Mouse (Mus musculus) urinary bladder, postnatal 14 days (tissue): ENCODE data around the gene Sh3kbp1.

ENCODE experiments used
- DNase-seq: peaks from one replicate; pipeline ENCODE4 v3.0.0; 2021; ENCODE audit warnings: low spot score

Gene Sh3kbp1

DNA sequence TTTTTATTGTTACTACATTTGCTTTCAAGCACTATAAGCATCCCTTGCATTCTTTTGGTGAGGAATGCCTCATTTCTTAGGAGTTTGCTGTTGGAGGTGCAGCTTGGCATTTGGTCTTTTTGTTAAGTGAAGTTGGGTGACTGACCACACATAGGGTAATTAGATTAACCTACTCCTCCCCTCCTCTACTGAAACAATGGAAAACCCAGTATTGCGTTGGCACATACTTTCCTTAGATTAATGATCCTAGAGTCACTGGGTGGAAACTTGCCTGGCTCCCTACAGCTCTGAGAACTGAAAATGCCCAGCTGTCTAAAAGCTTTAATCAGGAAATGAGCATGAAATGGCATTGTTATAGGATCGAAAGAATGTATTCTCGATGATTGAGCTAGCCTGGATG is 117.5 kb downstream of the Sh3kbp1 start:
- DNase-seq, result no peak

DNA sequence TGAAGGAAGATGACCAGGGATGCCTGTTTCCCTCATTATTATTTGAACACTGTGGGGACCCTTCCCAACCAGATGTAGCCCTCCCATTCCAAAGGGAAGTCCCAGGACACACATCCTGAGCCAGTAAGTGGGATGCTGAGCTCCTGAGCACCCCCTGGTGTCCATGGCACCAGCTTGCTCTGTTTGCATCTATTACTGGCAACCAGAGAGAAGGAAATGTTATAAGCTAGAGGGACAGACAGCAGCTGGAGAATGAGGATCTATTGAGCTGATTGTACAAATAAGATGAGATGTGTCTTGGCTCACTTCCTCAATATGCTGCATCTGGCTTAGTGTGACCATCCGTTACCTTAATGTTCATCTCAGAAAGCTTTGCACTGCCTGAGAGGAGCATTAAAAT is 124.8 kb downstream of the Sh3kbp1 start:
- DNase-seq, result peak; percentile 19

DNA sequence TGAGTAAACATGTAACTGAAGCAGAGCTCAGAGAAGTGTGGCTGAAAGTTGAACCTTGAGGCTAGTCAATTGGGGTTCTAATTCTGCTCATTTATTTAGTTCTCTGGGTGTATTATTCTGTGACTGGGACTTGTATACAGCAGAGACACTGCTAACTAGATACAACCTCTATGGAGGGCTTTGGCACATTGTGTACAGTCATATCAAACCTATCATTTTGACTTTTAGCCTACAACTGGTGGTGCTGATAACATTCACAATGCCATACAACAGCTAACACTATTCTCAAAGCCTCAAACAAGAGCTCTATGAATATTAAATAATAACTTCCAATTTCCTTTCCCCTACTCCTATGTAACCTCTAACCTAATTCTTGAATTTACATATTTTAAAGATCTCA is 129.2 kb downstream of the Sh3kbp1 start:
- DNase-seq, result no peak

DNA sequence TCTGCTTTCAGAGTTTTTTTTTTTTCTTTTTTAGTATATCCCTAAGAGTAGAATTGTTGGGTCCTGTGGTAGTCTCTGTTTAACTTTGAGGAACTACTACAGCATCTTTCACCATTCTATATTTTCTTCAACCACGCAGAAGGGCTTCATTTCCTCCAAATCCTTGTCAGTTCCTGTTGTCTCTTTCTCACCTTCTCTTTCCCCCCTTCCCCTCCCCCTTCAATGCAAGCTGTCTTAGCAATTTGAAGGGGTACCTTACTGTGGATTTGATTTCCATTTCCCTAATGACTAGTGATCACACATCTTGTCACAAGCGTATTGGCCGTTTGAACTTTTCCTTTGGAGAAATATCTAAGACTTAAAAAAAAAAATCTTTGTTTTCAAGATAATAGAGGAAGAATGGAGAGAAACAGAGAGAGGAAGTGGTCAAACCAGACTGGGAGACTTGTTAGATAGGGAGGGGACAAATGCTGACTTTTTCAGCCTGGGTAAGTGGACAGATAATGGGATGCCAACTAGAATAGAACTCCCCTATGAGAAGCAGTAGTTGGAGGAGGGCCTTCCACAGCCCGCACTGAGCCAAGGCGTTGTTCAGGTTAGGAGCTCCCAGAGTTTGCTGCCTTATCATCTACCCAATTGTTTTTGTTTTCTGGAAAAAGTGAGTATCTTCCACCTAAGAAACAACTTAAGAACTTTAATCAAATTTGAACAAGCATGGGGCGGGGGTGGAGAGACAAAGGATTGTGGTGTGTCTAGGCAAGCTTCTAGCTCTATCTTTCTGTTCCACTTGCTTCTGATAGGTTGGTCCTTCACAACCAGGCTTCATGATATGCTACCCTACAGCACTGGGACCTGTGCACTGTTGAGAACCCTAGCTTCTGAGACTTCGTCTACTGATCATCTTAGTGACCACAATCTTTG is 130.1 kb downstream of the Sh3kbp1 start:
- DNase-seq, result no peak

DNA sequence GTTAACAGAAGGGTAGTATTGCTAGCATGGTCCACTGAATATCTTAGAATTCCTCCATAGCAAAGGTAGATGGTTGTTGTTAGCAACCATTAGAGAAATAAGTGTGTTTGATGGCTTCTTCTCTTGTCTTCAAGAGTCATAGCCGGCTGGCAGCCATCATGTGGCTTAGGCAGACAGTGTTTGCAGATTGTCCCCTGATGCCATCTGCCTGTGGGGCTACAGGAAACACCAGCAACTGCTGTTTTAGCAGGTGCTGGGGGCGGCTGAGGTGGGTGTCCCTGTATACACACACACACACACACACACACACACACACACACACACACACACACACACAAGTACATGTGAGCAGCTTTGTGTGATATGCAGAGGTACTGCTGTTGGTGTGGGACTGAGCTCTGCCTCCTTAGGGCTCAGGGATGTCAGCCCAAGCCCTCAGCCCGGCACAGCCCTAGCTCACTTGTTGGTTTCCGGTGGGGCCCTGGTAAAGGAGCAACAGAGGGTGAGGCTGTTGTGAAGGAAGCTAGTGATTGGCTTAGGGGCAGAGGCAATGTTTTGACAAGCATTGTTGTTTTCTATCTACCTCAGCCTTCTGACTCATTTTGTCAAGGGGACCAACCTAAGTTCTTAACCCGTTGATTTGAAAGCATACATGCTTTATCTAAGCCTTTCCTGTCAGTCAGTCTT is 130.9 kb downstream of the Sh3kbp1 start:
- DNase-seq, result no peak

DNA sequence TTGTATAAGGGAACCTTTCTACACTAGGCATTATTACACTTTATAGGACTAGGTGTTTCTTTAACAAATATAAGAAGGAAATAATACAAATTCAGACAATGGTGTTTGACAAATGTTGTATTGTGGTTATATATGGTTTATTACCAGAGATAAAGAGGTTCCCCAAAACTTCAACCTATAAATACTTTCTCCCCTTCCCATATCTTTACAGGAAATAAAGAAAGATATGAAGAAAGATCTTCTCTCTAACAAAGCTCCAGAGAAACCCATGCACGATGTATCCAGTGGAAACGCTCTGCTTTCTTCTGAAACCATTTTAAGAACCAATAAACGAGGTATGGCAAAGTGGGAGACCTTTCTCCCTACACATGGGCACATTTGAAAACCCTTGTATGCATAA is 136.7 kb downstream of the Sh3kbp1 start:
- no peak for DNase-seq

DNA sequence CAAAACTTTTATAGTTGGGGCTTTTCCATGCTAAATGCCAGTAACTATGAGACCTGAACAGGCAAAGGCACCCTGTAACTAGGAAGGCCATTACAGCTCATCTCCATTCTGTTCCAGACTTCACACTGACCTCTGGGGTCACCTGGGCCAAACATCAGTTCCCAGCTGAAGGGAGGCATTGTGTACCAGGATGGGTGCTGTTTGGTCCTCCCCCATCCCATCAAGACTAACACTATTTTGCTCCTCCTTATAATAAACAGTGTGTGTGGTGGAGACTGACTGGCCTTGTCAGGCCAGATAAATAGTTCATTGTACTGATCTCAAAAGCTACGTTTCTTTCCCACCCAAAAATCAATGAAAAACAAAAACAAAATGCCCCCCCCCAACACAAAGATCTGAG is 138.8 kb downstream of the Sh3kbp1 start:
- DNase-seq, result no peak

DNA sequence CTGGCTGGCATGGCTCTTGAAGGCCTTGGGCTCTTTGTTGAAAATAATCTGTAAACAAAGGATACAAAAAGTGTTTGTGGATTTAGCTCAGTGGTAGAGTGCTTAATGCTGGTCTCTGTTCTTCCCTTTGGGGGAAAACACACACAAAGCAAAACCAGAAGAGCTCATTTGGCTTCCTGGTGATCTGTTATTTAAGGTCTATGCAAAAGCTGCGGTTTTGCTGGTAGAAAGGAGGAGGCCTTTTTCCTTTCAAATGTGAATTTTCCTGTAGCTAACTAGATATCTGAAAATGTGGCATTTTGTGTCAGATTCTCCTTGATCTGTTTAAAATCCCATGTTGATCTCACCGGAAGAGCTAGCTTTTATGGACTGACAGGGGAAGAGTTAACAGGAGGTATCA is 141.9 kb downstream of the Sh3kbp1 start:
- no peak for DNase-seq

DNA sequence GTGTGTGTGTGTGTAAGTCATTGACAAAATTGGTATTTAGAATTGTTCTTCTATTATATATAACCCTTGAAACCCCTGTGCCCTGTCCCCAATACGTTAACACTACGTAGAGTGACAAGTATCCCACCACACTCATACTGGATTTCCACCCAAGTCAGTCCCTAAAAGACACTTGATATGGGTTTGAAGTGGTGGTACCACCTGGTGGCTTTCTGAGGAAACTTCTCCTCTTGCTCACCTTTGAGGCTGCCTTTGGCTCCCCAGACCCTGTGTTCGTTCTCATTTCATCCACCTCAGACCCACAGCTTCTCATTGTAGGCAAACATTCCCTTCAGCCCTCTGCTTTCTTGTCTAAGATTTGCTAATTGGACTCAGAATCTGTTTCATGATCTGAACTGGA is 142.7 kb downstream of the Sh3kbp1 start:
- DNase-seq, result no peak

DNA sequence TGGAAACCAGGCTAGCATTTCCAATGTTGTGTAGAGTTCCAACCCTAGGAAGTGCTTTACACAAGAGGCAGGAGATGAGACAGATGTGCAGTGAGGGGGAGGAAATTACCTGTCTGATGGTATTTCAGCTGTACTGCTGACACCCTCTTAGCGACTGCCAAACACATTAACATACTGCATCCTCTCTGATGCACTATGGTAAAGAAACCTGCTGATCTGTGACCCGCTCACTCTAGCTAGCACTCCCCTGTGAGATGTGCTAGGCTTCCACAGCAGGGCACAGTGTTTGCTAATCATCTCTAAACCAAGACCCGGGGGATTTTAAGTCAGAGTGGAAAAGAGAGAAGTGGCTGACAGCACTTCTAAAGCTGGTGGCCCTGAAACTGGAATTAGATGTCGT is 145.1 kb downstream of the Sh3kbp1 start:
- DNase-seq, result no peak

DNA sequence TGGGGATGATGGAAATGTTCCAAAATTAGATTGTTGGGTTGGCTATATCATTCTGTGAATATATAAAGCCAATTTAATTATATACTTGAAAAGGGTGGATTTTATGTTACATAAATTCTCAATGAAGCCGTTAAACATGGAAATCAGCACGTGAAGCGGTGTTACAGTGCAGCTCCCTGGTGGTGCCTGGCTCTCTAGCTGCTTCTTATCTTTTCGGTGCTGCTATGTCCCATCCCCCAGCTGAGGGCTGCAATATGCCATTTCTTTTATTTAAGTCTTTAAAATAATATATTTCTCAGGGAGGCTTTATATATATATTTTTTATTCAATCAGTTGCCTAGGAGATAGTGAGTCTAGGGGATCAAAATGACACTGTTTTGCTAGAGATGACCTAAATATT is 148.0 kb downstream of the Sh3kbp1 start:
- no peak for DNase-seq

DNA sequence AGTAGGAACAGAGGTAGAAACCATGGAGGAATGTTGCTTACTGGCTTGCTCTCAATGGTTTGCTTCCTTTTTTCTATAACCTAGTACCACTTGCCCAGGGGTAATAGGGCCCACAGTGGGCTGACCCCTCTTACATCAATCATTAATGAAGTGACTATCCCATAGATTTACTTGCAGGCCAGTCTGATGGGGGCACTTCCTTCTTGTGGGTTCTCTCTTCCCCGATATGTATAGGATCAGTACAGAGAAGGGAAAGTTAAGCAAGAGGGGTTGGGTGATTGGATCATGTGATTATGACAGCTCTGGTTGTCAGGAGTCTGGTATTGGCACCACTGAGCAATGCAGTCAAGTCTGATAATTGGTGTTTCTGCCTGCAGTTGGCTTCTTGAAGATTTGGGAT is 151.7 kb downstream of the Sh3kbp1 start:
- DNase-seq, result no peak

DNA sequence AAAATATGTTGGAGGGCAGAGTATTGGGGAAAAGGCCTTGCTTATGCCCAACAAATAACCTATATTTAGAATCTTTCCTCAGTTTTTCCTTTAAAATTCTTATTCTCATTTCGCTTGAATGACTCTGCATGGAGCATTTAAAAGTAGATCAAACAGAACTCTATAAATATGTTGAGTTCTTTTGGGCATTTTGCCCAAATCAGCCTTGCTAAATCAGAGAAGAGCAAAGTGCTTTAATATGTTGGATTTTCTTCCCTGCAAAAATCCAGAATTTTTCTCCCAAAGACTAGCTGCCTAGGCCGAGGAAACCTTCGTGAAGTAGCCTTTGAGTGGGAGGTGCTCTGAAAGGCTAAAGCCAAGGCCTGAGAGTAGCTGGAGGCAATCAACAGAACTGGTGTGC is 163.4 kb downstream of the Sh3kbp1 start:
- no peak for DNase-seq

DNA sequence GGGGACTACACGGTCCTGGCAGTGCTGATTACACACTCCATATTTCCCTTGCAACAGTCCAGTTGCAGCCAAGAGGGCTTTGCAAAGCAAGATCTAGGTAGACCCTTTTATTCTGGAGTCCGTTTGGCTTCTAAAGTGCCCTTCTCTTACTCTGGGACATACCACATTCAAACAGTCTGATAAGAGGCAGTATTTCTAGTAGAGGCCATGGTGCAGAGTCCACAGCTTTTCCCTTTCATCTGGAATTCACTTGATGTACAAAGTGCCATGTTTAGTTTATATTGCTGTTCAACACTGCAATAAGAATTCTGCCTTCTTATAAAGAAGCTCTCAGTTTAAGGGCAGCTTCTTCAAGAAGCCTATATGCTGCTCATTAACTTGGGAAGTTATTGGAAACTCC is 168.5 kb downstream of the Sh3kbp1 start:
- DNase-seq, result no peak

DNA sequence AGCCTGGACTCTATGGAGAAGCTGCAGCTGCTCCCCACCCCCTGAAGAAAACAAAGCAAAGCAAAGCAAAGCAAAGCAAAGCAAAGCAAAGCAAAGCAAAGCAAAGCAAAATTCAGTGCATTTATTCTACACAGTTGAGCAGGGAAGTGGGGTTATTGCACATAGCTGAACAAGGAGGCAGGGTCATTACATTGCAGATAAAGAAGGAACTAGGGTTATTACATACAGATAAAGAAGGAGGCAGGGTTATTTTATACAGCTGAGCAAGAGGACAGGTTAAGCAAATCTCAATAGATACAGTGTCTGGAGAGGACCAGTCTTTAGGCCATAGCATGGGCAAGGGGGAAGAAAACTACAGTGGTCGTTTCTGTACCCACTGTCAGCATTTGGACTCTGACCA is 177.3 kb downstream of the Sh3kbp1 start:
- no peak for DNase-seq

DNA sequence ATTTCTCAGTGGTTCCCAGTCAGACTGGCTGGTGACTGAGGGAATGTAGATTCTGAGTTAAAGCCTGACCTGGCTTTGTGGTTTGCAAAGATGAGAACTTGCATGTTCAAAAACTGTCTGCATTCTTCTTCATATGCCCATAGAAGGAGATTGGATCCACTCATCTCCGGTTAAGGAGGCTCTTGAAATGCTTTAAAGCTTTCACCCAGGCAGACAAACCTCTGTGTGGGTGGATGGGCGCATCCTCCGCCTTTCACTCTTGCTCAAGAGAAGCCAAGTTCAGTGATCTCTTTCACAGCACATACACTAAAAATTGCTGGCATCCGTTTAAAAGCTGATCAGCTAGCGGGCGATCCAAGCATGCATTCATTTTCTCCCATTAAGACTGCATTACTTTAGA is 182.4 kb downstream of the Sh3kbp1 start:
- DNase-seq, result no peak

DNA sequence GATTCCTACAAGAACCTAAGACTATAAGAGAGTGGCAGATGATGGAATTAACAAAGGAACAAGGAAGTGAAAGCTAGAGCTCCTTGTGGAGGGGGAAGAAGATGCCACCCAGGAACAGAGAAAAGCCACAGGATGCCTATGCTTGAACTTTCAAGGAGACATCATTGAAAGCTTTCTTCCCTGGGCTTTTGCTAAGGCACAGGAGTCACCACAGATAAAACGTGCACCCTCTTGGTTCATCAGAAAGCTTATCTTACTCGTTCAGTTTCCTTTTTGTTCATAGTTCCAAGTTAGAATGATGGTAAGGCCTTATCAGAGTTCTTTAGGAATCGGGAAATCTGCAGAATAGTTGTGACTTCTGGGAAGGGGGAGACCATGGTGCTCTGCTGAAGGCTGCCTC is 183.4 kb downstream of the Sh3kbp1 start:
- DNase-seq, result no peak

DNA sequence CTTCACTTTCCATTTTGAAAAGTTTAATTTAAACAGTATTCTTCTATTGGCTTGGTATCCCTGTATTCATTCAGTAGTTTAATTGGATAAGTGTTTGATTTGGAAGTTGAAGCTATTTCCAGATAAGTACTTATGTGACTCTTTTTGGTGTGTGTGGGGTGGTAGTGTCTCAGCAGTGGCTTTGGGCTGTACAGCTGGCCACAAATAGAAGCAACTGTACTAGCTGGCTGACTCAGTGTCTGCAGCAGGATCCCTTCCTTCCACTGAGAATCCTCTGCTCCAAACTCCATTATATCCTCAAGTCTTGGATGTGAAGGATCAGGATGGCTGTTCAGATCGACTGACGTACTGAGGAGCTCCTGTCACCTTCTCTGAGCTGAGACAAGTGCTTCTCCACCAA is 190.4 kb downstream of the Sh3kbp1 start:
- DNase-seq, result no peak

DNA sequence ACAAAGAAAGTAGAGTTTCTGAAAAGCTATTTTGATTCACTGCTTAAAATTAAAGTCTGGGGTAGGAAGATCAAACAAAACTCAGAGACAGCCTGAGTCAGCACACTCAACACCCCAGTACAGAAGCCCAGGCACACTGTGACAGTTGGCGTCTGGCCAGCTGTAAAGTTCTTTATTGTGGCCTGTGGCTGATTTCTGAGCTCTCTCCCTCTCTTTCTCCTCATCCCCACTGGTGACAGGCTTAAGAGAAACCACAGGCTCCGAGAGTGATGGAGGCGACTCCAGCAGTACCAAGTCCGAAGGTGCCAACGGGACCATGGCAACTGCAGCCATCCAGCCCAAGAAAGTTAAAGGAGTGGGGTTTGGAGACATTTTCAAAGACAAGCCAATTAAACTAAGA is 201.1 kb downstream of the Sh3kbp1 start:
- no peak for DNase-seq

DNA sequence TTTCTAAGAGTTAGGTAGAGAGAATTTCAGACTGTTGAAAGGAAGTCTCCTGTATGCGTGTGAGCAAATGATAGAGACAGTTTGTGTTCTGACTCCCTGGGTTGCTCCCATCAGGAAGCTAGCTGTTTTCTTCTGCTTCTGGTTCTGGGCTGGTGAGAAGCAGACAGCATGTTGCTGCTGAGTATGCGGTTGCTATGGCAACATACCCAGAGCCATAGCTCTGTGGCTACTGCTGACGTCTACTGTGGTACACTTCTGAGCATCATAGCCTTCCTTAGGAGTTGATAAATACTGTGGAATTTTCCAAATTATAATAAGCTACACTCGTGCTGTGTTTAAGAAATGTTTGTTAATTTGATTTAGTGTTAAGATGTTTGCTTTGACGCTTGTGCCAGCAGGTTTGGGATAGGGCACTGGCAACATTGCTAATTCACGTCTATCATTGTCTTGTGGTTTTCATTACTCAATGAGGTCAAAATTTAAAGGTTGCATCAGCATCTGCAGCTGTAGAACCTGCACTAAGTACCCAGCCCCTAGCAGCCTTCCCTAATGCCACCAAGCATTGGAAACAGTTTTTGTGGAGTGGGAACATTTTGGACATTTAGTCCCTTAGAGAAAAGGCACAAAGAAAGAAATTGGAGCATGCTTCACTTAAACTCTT is 202.2 kb downstream of the Sh3kbp1 start:
- DNase-seq, result no peak

DNA sequence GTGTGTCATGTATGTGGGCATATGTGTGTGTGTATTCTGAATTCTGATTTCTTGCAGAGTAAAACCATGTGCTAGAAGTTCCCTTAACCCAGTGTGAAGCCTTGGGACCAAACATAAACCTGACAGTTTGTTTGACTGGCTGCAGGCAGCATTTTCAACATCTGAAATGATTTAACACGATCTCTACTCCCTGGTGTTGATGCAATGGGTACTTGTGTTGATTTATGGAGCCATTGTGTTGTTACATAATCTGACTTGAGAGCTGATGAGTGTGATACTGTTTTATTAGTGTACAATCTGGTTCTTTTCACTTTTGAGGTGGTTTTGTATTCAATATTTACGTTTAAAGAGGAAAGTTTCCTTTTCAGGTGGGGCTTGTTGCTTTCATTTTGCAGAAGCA is 204.1 kb downstream of the Sh3kbp1 start:
- DNase-seq, result no peak

DNA sequence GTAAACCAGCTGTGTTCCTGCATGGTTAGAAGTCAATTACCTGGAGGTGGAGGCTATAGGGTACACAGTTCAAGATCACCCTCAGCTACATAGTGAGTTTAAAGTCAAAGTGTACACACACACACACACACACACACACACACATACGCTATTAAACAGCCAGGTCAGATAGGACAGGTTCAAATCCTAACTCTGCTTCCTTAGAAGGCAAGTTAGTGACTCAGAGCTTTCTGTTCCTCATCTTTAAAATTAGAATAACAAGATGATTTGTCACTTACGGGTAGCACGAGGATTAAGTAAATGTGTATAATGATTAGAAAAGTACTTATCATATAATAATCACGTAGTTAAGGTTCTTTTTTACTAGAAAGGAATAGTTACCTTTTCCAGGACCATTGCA is 208.2 kb downstream of the Sh3kbp1 start:
- DNase-seq, result no peak

DNA sequence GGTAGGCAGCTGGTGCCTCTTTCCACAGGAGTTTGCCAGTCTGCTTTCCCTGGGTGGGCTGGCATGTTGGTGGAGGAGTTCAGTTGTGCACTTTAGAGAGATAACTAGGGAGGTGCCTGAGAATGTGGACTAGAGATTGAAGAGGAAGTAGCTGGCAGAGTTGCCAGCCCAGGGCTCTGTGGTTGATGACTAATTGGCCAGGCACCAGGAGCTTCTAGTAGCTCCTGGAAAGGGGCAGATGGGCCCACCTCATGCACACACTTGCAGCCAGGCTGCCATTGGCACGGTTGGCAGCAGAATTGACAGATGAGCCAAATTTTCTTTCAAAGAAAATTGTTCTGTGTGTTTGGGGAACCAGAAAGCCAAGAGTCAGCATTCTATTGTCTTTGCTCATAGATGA is 210.3 kb downstream of the Sh3kbp1 start:
- DNase-seq, result peak; percentile 11
